Mouse (Mus musculus) left cerebral cortex, postnatal 25 days (tissue): ENCODE results near the gene Nphp1. TPM values are rescaled to one million over a fixed set of nuclear protein-coding genes. Genes with fewer than 3 reads are reported as not detected.

Experiments used
- DNase-seq, 2 experiments: peaks; one replicate each; pipeline ENCODE4 v3.0.0; 2022; ENCODE audit warnings: low spot score in 2 of 2, mixed read lengths in 1 of 2
- intact Hi-C: fragments of 180-260 bp; cut with DNase I; formaldehyde crosslinking; loops from one replicate; pipeline ENCODE4 v1.15.1; 2025
- total RNA-seq, 2 experiments: library from RNA; stranded (reverse); gene quantifications; 2 replicates each; pipeline ENCODE4 v1.2.3; 2021

The Nphp1 gene
- total RNA-seq, 2 experiments from 2014 or later, result 18.8 to 19.3 TPM

DNA sequence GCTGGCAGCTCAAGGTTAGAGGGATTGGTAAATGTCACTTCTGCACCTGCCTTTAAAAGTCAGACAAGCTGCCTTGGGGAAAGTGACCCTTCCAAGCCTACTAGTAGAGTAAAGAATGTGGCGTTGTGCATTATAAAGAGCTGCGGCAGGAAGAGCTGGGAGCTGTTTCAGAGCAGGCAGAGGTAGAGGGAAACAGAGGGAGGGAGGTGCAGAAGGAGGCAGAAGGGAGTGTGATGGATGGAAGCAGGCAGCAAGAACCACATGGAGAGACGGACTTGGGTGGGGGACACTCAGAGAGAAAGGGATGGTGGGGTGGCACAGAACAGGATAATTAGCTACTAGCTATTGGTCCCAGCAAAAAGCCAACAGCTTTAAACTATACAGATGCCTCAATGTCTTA is 80.6 kb downstream of the Nphp1 start:
- intact Hi-C loops, result loop anchor here (10.0 kb wide), 1 partner anchor 877 kb away; no protein-coding TSS in a partner anchor
- no peak for DNase-seq

DNA sequence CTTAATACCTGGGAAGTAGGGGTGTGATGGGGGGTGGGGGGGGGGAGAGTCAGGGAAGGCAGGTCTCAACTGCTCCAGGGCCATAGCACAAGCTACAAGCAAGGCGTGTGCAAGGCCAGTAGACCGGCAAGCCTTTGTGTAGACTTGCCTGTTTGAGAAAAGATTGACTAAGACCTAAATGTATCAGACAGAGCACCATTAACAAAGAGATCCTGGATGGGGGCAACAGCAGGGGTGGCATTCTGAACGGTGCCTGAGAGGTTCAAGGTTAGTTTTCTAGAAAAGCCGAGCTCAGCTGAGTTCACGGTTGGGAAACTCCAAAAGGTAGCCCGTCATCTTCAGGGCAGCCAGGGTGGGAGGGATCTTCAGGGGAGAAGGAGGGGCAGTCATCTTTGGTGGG is 83.4 kb downstream of the Nphp1 start:
- no peak for DNase-seq
- intact Hi-C loops, result loop anchor here (10.0 kb wide), 1 partner anchor 880 kb away; no protein-coding TSS in a partner anchor

Other genes with a start within 250 kb of the Nphp1 start
- gene Prom2, start 247.4 kb downstream of the Nphp1 start, total RNA-seq, result under 1 TPM; 0.18 to 0.21 TPM
- gene Zfp661, start 201.8 kb downstream of the Nphp1 start, total RNA-seq, result 1 to 10 TPM; 7.1 to 7.9 TPM
- gene Mrps5, start 201.7 kb downstream of the Nphp1 start, total RNA-seq, result 10 to 100 TPM; 87.7 to 89.0 TPM
- 100 to 1,000 TPM; 100 to 125 TPM for gene Mal, start 132.2 kb downstream of the Nphp1 start, total RNA-seq
- gene Mall, start 59.0 kb downstream of the Nphp1 start, total RNA-seq, result 1 to 10 TPM in 1 of 2 experiments, under 1 TPM in 1; 0.99 to 1.1 TPM
- 10 to 100 TPM; 47.0 to 49.2 TPM for gene Mtln, start 3.6 kb upstream of the Nphp1 start, total RNA-seq
- under 1 TPM in 1 of 2 experiments, not detected in 1; 0.09 TPM for gene Bub1, start 43.0 kb upstream of the Nphp1 start, total RNA-seq
- gene Acoxl, start 50.0 kb upstream of the Nphp1 start, total RNA-seq, result not detected